Comparison of ENCODE assay signal across 9 mouse cellular contexts in genomic region chr14:25229569-25229968, GRCm38 (mm10).
DNase-seq lines count a peak whose midpoint lies in the region; ATAC-seq and TF ChIP-seq lines count a peak whose summit lies in the region.
"Had no signal": no experiment of that assay in that cellular context is flagged by ENCODE, and none has a peak within 500 bp of the region (broad histone marks: within the 10 kb centered on the region; RNA-seq: fewer than 3 reads in every experiment).

No protein-coding gene starts in this region.

- H3K27ac ChIP-seq in kidney, embryonic 14.5 days (ENCODE audit: low read depth, low read length) = no peak overlapping the region; the same call in 1 of the 2 replicates
- peak overlapping the region; percentile 79 for H3K27ac ChIP-seq in gastrocnemius, adult 2 months
- peak overlapping the region; percentile 79 for H3K27ac ChIP-seq in limb, embryonic 13.5 days
- no peak overlapping the region for H3K27ac ChIP-seq in midbrain, postnatal 0 days (ENCODE audit: low read depth, low read length)
- H3K27ac ChIP-seq: midbrain, embryonic 12.5 days had no signal

- no peaks in the 10 kb centered on the region for H3K27me3 ChIP-seq in kidney, embryonic 14.5 days (ENCODE audit: control insufficient read depth, insufficient read depth, low read length)
- no peaks in the 10 kb centered on the region for H3K27me3 ChIP-seq in limb, embryonic 13.5 days
- no peaks in the 10 kb centered on the region for H3K27me3 ChIP-seq in midbrain, postnatal 0 days (ENCODE audit: insufficient read depth, low read length)

- no peaks in the 10 kb centered on the region for H3K9me3 ChIP-seq in kidney, embryonic 14.5 days (ENCODE audit: control insufficient read depth, low read length)
- no peaks in the 10 kb centered on the region for H3K9me3 ChIP-seq in limb, embryonic 13.5 days
- no peaks in the 10 kb centered on the region for H3K9me3 ChIP-seq in midbrain, postnatal 0 days (ENCODE audit: low read length)
- H3K9me3 ChIP-seq: midbrain, embryonic 12.5 days had no signal

- H3K4me1 ChIP-seq in kidney, embryonic 14.5 days (ENCODE audit: control insufficient read depth, insufficient read depth, low read length) = peaks cover 35% of the 10 kb centered on the region
- H3K4me1 ChIP-seq in limb, embryonic 13.5 days = peaks cover 70% of the 10 kb centered on the region
- H3K4me1 ChIP-seq in midbrain, postnatal 0 days (ENCODE audit: insufficient read depth, low read length) = peaks cover 16% of the 10 kb centered on the region

- H3K36me3 ChIP-seq in kidney, embryonic 14.5 days (ENCODE audit: control insufficient read depth, insufficient read depth, low read length) = no peaks in the 10 kb centered on the region
- H3K36me3 ChIP-seq in limb, embryonic 13.5 days = no peaks in the 10 kb centered on the region
- no peaks in the 10 kb centered on the region for H3K36me3 ChIP-seq in midbrain, postnatal 0 days (ENCODE audit: insufficient read depth, low read length)
- H3K36me3 ChIP-seq: midbrain, embryonic 12.5 days had no signal

- no peak overlapping the region for H3K4me2 ChIP-seq in kidney, embryonic 14.5 days (replicated peaks; ENCODE audit: low read depth, low read length)
- H3K4me2 ChIP-seq in limb, embryonic 13.5 days (replicated peaks) = 0 out of 2 replicates have a peak overlapping the region, but pooled peaks have one; percentile 11
- H3K4me2 ChIP-seq in midbrain, postnatal 0 days (ENCODE audit: low read depth, low read length, poor library complexity, severe bottlenecking) = no peak overlapping the region
- H3K4me2 ChIP-seq: midbrain, embryonic 12.5 days had no signal

- H3K4me3 ChIP-seq in kidney, embryonic 14.5 days (ENCODE audit: low read length) = no peak overlapping the region
- no peak overlapping the region for H3K4me3 ChIP-seq in gastrocnemius, adult 2 months
- H3K4me3 ChIP-seq in limb, embryonic 13.5 days = no peak overlapping the region
- H3K4me3 ChIP-seq in midbrain, postnatal 0 days (ENCODE audit: low read depth, low read length) = no peak overlapping the region
- H3K4me3 ChIP-seq: midbrain, embryonic 12.5 days had no signal

- intact Hi-C loops in gastrocnemius, adult 2 months (cut with DNase I) = loop anchor here (5.0 kb wide), 1 partner anchor 73 kb away; no protein-coding TSS in a partner anchor

- no peak overlapping the region for H3K9ac ChIP-seq in kidney, embryonic 14.5 days (ENCODE audit: low read depth, low read length)
- peak overlapping the region; percentile 20; the same call in 1 of the 2 replicates for H3K9ac ChIP-seq in limb, embryonic 13.5 days
- no peak overlapping the region for H3K9ac ChIP-seq in midbrain, postnatal 0 days (replicated peaks; ENCODE audit: low read length, poor library complexity, severe bottlenecking)
- H3K9ac ChIP-seq: midbrain, embryonic 12.5 days had no signal

- no peak for ATAC-seq in kidney, embryonic 14.5 days (ENCODE audit: low FRiP score, low TSS enrichment)
- no peak for ATAC-seq in limb, embryonic 13.5 days (ENCODE audit: low FRiP score, low read depth)
- ATAC-seq in midbrain, postnatal 0 days (ENCODE audit: low FRiP score) = no peak

- TF ChIP-seq CTCF in gastrocnemius, adult 2 months (IDR thresholded peaks at IDR 0.05) = no peak
- TF ChIP-seq CTCF in midbrain, postnatal 0 days (IDR thresholded peaks at IDR 0.05) = no peak

- DNase-seq in kidney, adult 9 months = peak; percentile 38
- peak; percentile 36 to 37 for DNase-seq in cerebellum, adult 18-20 months
- peak; percentile 46 for DNase-seq in gastrocnemius, adult 2 months
- no peak for DNase-seq in thymus, postnatal 25 days
- no peak for DNase-seq in midbrain, postnatal 0 days (ENCODE audit: low spot score)
- no peak for DNase-seq in adrenal gland, adult (ENCODE audit: inconsistent age in 2 of 2, low spot score in 1 of 2)

- 55% methylated on average over 6 of the region's 6 CpGs for WGBS in kidney, embryonic 14.5 days
- 11% methylated on average over 6 of the region's 6 CpGs for WGBS in limb, embryonic 13.5 days
- 53% methylated on average over 6 of the region's 6 CpGs for WGBS in midbrain, postnatal 0 days

Comparison
In these comparisons a context has a peak if more than half of its experiments do, and no peak if none do; other contexts are left out.
1. DNase-seq: peak in kidney, adult 9 months (single experiment), cerebellum, adult 18-20 months (2 of 2) and gastrocnemius, adult 2 months (single experiment); none in thymus, postnatal 25 days (single experiment), midbrain, postnatal 0 days (single experiment) and adrenal gland, adult (0 of 2).
2. H3K27ac ChIP-seq: peak in gastrocnemius, adult 2 months (single experiment) and limb, embryonic 13.5 days (single experiment); none in kidney, embryonic 14.5 days (single experiment) and midbrain, postnatal 0 days (single experiment).